Mouse (Mus musculus): ENCODE measurements at regions not wholly inside any gene's neighbourhood (a gene's known extent, or its start where the extent isn't known, plus 50 kb on each side); places are given as distances from the start of the nearest gene placed in this dataset.

- Histone ChIP-seq H3K79me2 (ENCODE audit: control insufficient read depth, insufficient read depth, low read length, poor library complexity) (no peaks in the 10 kb centered on the region), H3K9me3 (replicated peaks; ENCODE audit: insufficient read depth, low read length) (no peaks in the 10 kb centered on the region), H3K27ac (ENCODE audit: control insufficient read depth, low read depth, low read length) (no peak overlapping the region), H3K9ac (ENCODE audit: control insufficient read depth, low read depth, low read length, poor library complexity, severe bottlenecking) (no peak overlapping the region), H3K36me3 (ENCODE audit: control insufficient read depth in 1 of 2, insufficient read depth in 2 of 2, low read length in 2 of 2) (0 out of 4 replicates have a peak, but pooled peaks cover 0 to 2% of the 10 kb centered on the region in 2 experiments), H3K4me1 (ENCODE audit: control insufficient read depth in 1 of 2, insufficient read depth in 2 of 2, low read length in 2 of 2) (no peaks in the 10 kb centered on the region; a peak in 1 of 4 replicates), H3K4me3 (ENCODE audit: control insufficient read depth in 1 of 2, insufficient read depth in 1 of 2, low read depth in 2 of 2, low read length in 2 of 2) (no peak overlapping the region), H3K27me3 (ENCODE audit: control insufficient read depth in 1 of 2, insufficient read depth in 2 of 2, low read length in 2 of 2) (no peaks in the 10 kb centered on the region)
- DNase-seq (ENCODE audit: low read depth, low spot score) = no peak
- TF ChIP-seq USF1 (IDR thresholded peaks at IDR 0.05; ENCODE audit: low read depth, low read length) = no peak
- no peak for TF ChIP-seq HCFC1 (IDR thresholded peaks at IDR 0.05; ENCODE audit: low read depth, low read length)
- no peak for TF ChIP-seq MAFK (IDR thresholded peaks at IDR 0.05; ENCODE audit: borderline replicate concordance, low read depth, low read length)
- TF ChIP-seq GATA1 (IDR thresholded peaks at IDR 0.05; ENCODE audit: low read depth, low read length) = no peak
- TF ChIP-seq ZC3H11A (IDR thresholded peaks at IDR 0.05; ENCODE audit: low read depth, low read length) = no peak
- TF ChIP-seq CHD2 (IDR thresholded peaks at IDR 0.05; ENCODE audit: low read length) = no peak
Measured at GRCm38 (mm10) chr13:97683836-97684235, 76.6 kb downstream of the Gm10260 start.

GRCm38 (mm10) chr13:97681228-97681987 is 79.0 kb downstream of the Gm10260 start:
- H3K79me2 ChIP-seq (ENCODE audit: control insufficient read depth, insufficient read depth, low read length, poor library complexity) = no peaks in the 10 kb centered on the region

GRCm38 (mm10) chr13:97680283-97680896 is 80.0 kb downstream of the Gm10260 start:
- TF ChIP-seq USF1 (IDR thresholded peaks at IDR 0.05; ENCODE audit: low read depth, low read length) = no peak
- peak; percentile 79; the same call in 1 of the 2 replicates for TF ChIP-seq MAFK (IDR thresholded peaks at IDR 0.05; ENCODE audit: borderline replicate concordance, low read depth, low read length)
- no peaks in the 10 kb centered on the region for H3K79me2 ChIP-seq (ENCODE audit: control insufficient read depth, insufficient read depth, low read length, poor library complexity)
- H3K9ac ChIP-seq (ENCODE audit: control insufficient read depth, low read depth, low read length, poor library complexity, severe bottlenecking) = no peak overlapping the region
- H3K9me3 ChIP-seq (replicated peaks; ENCODE audit: insufficient read depth, low read length) = no peaks in the 10 kb centered on the region
- H3K36me3 ChIP-seq (ENCODE audit: control insufficient read depth in 1 of 2, insufficient read depth in 2 of 2, low read length in 2 of 2) = no peaks in the 10 kb centered on the region
- no peak for DNase-seq (ENCODE audit: low read depth, low spot score)
- H3K27me3 ChIP-seq (ENCODE audit: control insufficient read depth in 1 of 2, insufficient read depth in 2 of 2, low read length in 2 of 2) = no peaks in the 10 kb centered on the region
- no peak overlapping the region for H3K4me3 ChIP-seq (ENCODE audit: control insufficient read depth in 1 of 2, insufficient read depth in 1 of 2, low read depth in 2 of 2, low read length in 2 of 2)
- no peak overlapping the region for H3K27ac ChIP-seq (ENCODE audit: control insufficient read depth, low read depth, low read length)
- no peaks in the 10 kb centered on the region for H3K4me1 ChIP-seq (ENCODE audit: control insufficient read depth in 1 of 2, insufficient read depth in 2 of 2, low read length in 2 of 2)

More at GRCm38 (mm10) chr13:97681228-97681987, 79.0 kb downstream of the Gm10260 start:
- H3K4me3 ChIP-seq (ENCODE audit: control insufficient read depth in 1 of 2, insufficient read depth in 1 of 2, low read depth in 2 of 2, low read length in 2 of 2) = no peak overlapping the region
- no peak overlapping the region for H3K9ac ChIP-seq (ENCODE audit: control insufficient read depth, low read depth, low read length, poor library complexity, severe bottlenecking)
- DNase-seq (ENCODE audit: low read depth, low spot score) = no peak
- no peaks in the 10 kb centered on the region for H3K9me3 ChIP-seq (replicated peaks; ENCODE audit: insufficient read depth, low read length)
- no peaks in the 10 kb centered on the region for H3K27me3 ChIP-seq (ENCODE audit: control insufficient read depth in 1 of 2, insufficient read depth in 2 of 2, low read length in 2 of 2)
- no peaks in the 10 kb centered on the region for H3K4me1 ChIP-seq (ENCODE audit: control insufficient read depth in 1 of 2, insufficient read depth in 2 of 2, low read length in 2 of 2)
- TF ChIP-seq ZNF384 (IDR thresholded peaks at IDR 0.05; ENCODE audit: low read depth, low read length) (no peak), CHD1 (IDR thresholded peaks at IDR 0.05; ENCODE audit: low read depth, low read length) (no peak), HCFC1 (IDR thresholded peaks at IDR 0.05; ENCODE audit: low read depth, low read length) (no peak)
- H3K27ac ChIP-seq (ENCODE audit: control insufficient read depth, low read depth, low read length) = no peak overlapping the region
- no peaks in the 10 kb centered on the region for H3K36me3 ChIP-seq (ENCODE audit: control insufficient read depth in 1 of 2, insufficient read depth in 2 of 2, low read length in 2 of 2)

All from MEL (cell line).